ENCODE assay signal across 24 mouse cellular contexts in genomic region chr15:87518161-87518560, GRCm38 (mm10). TPM values are rescaled to one million over a fixed set of nuclear protein-coding genes. Genes with fewer than 3 reads are reported as not detected.
"Had no signal": no experiment of that assay in that cellular context is flagged by ENCODE, and none has a peak within 500 bp of the region (broad histone marks: within the 10 kb centered on the region; RNA-seq: fewer than 3 reads in every experiment).

No protein-coding gene starts in this region.

- DNase-seq: gastrocnemius, postnatal 14 days; gastrocnemius, postnatal 36 days; heart, adult 18-20 months; heart, postnatal 14 days; heart, postnatal 36 days; kidney, adult 11 months; kidney, adult 2 months; kidney, adult 9 months; kidney, postnatal 14 days; kidney, postnatal 36 days; layer of hippocampus, postnatal 36 days had no signal

- H3K9me3 ChIP-seq: heart, embryonic 13.5 days; heart, embryonic 15.5 days; kidney, embryonic 15.5 days; limb, embryonic 13.5 days; limb, embryonic 15.5 days had no signal

- H3K4me2 ChIP-seq: heart, embryonic 11.5 days; heart, embryonic 13.5 days; heart, embryonic 15.5 days; hindbrain, embryonic 14.5 days; kidney, embryonic 15.5 days; limb, embryonic 13.5 days; limb, embryonic 15.5 days; liver, embryonic 12.5 days had no signal

- H3K9ac ChIP-seq: heart, embryonic 13.5 days; heart, embryonic 15.5 days; hindbrain, embryonic 14.5 days; kidney, embryonic 15.5 days; limb, embryonic 13.5 days; limb, embryonic 15.5 days; liver, embryonic 12.5 days; liver, embryonic 14.5 days had no signal

- H3K27me3 ChIP-seq: heart, embryonic 13.5 days; heart, embryonic 15.5 days; kidney, embryonic 15.5 days; limb, embryonic 13.5 days; limb, embryonic 15.5 days; liver, embryonic 12.5 days had no signal

- H3K36me3 ChIP-seq: heart, embryonic 13.5 days; heart, embryonic 15.5 days; kidney, embryonic 15.5 days; limb, embryonic 13.5 days; limb, embryonic 15.5 days; liver, embryonic 12.5 days had no signal

- H3K4me1 ChIP-seq: heart, embryonic 13.5 days; heart, embryonic 15.5 days; kidney, embryonic 15.5 days; limb, embryonic 13.5 days; limb, embryonic 15.5 days; liver, embryonic 12.5 days had no signal

- ATAC-seq: hindbrain, embryonic 16.5 days; intestine, embryonic 16.5 days; liver, embryonic 12.5 days had no signal

- H3K27ac ChIP-seq: heart, embryonic 13.5 days; heart, embryonic 15.5 days; hindbrain, embryonic 14.5 days; kidney, embryonic 15.5 days; kidney, postnatal 0 days; limb, embryonic 13.5 days; limb, embryonic 15.5 days; liver, embryonic 12.5 days; liver, embryonic 14.5 days had no signal

- H3K4me3 ChIP-seq: heart, embryonic 13.5 days; heart, embryonic 15.5 days; kidney, embryonic 15.5 days; limb, embryonic 13.5 days; limb, embryonic 15.5 days; liver, embryonic 12.5 days had no signal

RNA-seq across cellular contexts. Expression of gene Fam19a5, which starts 25.9 kb away (rescaled TPM):
- total RNA-seq: hematopoietic stem cell, adult 5-6 weeks had no signal
